Mouse (Mus musculus) ovary, postnatal 36 days (tissue): Measurements from ENCODE around the gene S100a1.

Source experiments
- DNase-seq: peaks from one replicate; pipeline ENCODE4 v3.0.0; 2022; ENCODE audit warnings: low spot score, mixed read lengths

Gene S100a1

GRCm38 (mm10) chr3:90509747-90510123, 4.5 kb downstream of the S100a1 start:
- no peak for DNase-seq

GRCm38 (mm10) chr3:90508950-90509746, 5.0 kb downstream of the S100a1 start, which contains the start of gene Chtop:
TSS of gene Chtop (minus strand) at chr3:90509498.
- DNase-seq = peak; percentile 99

- no peak for DNase-seq
Measured at GRCm38 (mm10) chr3:90508287-90508949, 5.8 kb downstream of the S100a1 start.

- DNase-seq = no peak
Measured at GRCm38 (mm10) chr3:90506362-90506761, 7.8 kb downstream of the S100a1 start.

GRCm38 (mm10) chr3:90505216-90505615, 9.0 kb downstream of the S100a1 start:
- DNase-seq = no peak

GRCm38 (mm10) chr3:90503444-90503843, 10.7 kb downstream of the S100a1 start:
- DNase-seq = no peak

GRCm38 (mm10) chr3:90497597-90497996, 16.6 kb downstream of the S100a1 start:
- DNase-seq = no peak

- no peak for DNase-seq
Measured at GRCm38 (mm10) chr3:90495850-90496525, 18.2 kb downstream of the S100a1 start.

GRCm38 (mm10) chr3:90493831-90494540, 20.2 kb downstream of the S100a1 start:
- DNase-seq = no peak

GRCm38 (mm10) chr3:90491350-90491749, 22.8 kb downstream of the S100a1 start:
- DNase-seq = no peak

GRCm38 (mm10) chr3:90490696-90491256, 23.4 kb downstream of the S100a1 start, which contains the start of gene Snapin:
TSS of gene Snapin (minus strand) at chr3:90491033.
- peak; percentile 97 for DNase-seq

- no peak for DNase-seq
Measured at GRCm38 (mm10) chr3:90488576-90488975, 25.6 kb downstream of the S100a1 start.

- no peak for DNase-seq
Measured at GRCm38 (mm10) chr3:90486998-90487397, 27.2 kb downstream of the S100a1 start.

GRCm38 (mm10) chr3:90475831-90476611, 38.2 kb downstream of the S100a1 start, which contains the start of gene Ilf2:
TSS of gene Ilf2 (plus strand) at chr3:90476126.
- DNase-seq = peak; percentile 91

- no peak for DNase-seq
Measured at GRCm38 (mm10) chr3:90475151-90475830, 38.9 kb downstream of the S100a1 start.

GRCm38 (mm10) chr3:90472213-90472612, 42.0 kb downstream of the S100a1 start:
- DNase-seq = no peak

GRCm38 (mm10) chr3:90467618-90468300, 46.4 kb downstream of the S100a1 start:
- no peak for DNase-seq

- DNase-seq = peak; percentile 52
Measured at GRCm38 (mm10) chr3:90466311-90466766, 47.9 kb downstream of the S100a1 start.

- DNase-seq = no peak
Measured at GRCm38 (mm10) chr3:90465686-90466310, 48.4 kb downstream of the S100a1 start, which contains the start of gene Npr1. TSS of gene Npr1 (minus strand) at chr3:90465866.
